Mouse (Mus musculus) forebrain, embryonic 13.5 days (tissue): ENCODE results near the gene C2cd2l. TPM values are rescaled to one million over a fixed set of nuclear protein-coding genes. Genes with fewer than 3 reads are reported as not detected.
A peak's percentile ranks its signal among the peaks of the same experiment; 100 is the strongest.
"Not testable (repeated sequence)": the region's sequence is repeated elsewhere in the genome, so short reads cannot be mapped to it uniquely, and the experiment has no call there.

Source experiments
- ATAC-seq: fragments of 200-750 bp; cut with Nextera tagmentation; 2 replicates; pipeline ENCODE4 v1.8.0; 2017
- H3K27ac ChIP-seq: fragments of 300-500 bp; sonication (generic); 2 replicates; pipeline ENCODE4 v1.5.1; 2015; ENCODE audit warnings: inconsistent platforms, mild to moderate bottlenecking, moderate library complexity
- H3K27me3 ChIP-seq: fragments of 300-500 bp; sonication (generic); 2 replicates; pipeline ENCODE4 v1.6.1; 2015; ENCODE audit warnings: mild to moderate bottlenecking, inconsistent platforms
- H3K36me3 ChIP-seq: fragments of 300-500 bp; sonication (generic); 2 replicates; pipeline ENCODE4 v1.6.1; 2015; ENCODE audit warnings: mild to moderate bottlenecking, inconsistent platforms; ENCODE audit not compliant: poor library complexity, severe bottlenecking
- H3K4me1 ChIP-seq: fragments of 300-500 bp; sonication (generic); 2 replicates; pipeline ENCODE4 v1.6.1; 2015; ENCODE audit warnings: inconsistent platforms
- H3K4me2 ChIP-seq: fragments of 300-500 bp; sonication (generic); 2 replicates; pipeline ENCODE4 v1.6.1; 2015; ENCODE audit warnings: inconsistent platforms, mild to moderate bottlenecking, moderate library complexity
- H3K4me3 ChIP-seq: fragments of 300-500 bp; sonication (generic); 2 replicates; pipeline ENCODE4 v1.5.1; 2015; ENCODE audit warnings: mild to moderate bottlenecking, inconsistent platforms
- H3K9ac ChIP-seq: fragments of 300-500 bp; sonication (generic); 2 replicates; pipeline ENCODE4 v1.6.1; 2015; ENCODE audit warnings: mild to moderate bottlenecking, inconsistent platforms
- H3K9me3 ChIP-seq: fragments of 300-500 bp; sonication (generic); replicated peaks from 2 replicates; pipeline ENCODE4 v1.6.1; 2016; ENCODE audit warnings: inconsistent platforms
- WGBS: fragments of 180-500 bp; shearing (Covaris S2); methylation state at CpG from one replicate; pipeline ENCODE4 v1.1.7; 2015; 5-methylcytosine and 5-hydroxymethylcytosine counted together
- polyA plus RNA-seq: library from polyadenylated mRNA; unstranded; fragments of >200 nt; fragmentation: Nextera tagmentation; extraction: Ambion mirVana; gene quantifications from 2 replicates; pipeline ENCODE4 v1.2.1, GENCODE M21; 2015

The C2cd2l gene
- polyA plus RNA-seq, 1 experiment from 2014 or later = 14.0 TPM

GRCm38 (mm10) chr9:44310750-44311135 lies 9.3 kb downstream of the C2cd2l start:
- no peak for ATAC-seq
- peaks cover 49% of the 10 kb centered on the region for H3K36me3 ChIP-seq
- no peak overlapping the region for H3K4me3 ChIP-seq
- WGBS = 31% methylated on average over 10 of the region's 10 CpGs
- H3K9ac ChIP-seq = no peak overlapping the region
- H3K4me2 ChIP-seq = no peak overlapping the region
- H3K27me3 ChIP-seq = no peaks in the 10 kb centered on the region
- H3K4me1 ChIP-seq = peaks cover 19% of the 10 kb centered on the region; the same call in 1 of the 2 replicates
- no peaks in the 10 kb centered on the region for H3K9me3 ChIP-seq
- H3K27ac ChIP-seq = no peak overlapping the region

- no peak overlapping the region for H3K9ac ChIP-seq
- no peak for ATAC-seq
- no peaks in the 10 kb centered on the region for H3K9me3 ChIP-seq
- 67% methylated on average over 3 of the region's 3 CpGs for WGBS
- H3K4me2 ChIP-seq = no peak overlapping the region
- H3K4me1 ChIP-seq = peaks cover 22% of the 10 kb centered on the region
- H3K27me3 ChIP-seq = no peaks in the 10 kb centered on the region
- H3K4me3 ChIP-seq = no peak overlapping the region
- peaks cover 39% of the 10 kb centered on the region for H3K36me3 ChIP-seq
- no peak overlapping the region for H3K27ac ChIP-seq
Observed at GRCm38 (mm10) chr9:44309756-44310155, 10.3 kb downstream of the C2cd2l start.

GRCm38 (mm10) chr9:44307248-44307647 lies 12.8 kb downstream of the C2cd2l start:
- H3K36me3 ChIP-seq = peaks cover 21% of the 10 kb centered on the region
- H3K4me2 ChIP-seq = no peak overlapping the region
- no peaks in the 10 kb centered on the region for H3K27me3 ChIP-seq
- no peak overlapping the region for H3K9ac ChIP-seq
- no peak overlapping the region for H3K4me3 ChIP-seq
- peaks cover 28% of the 10 kb centered on the region for H3K4me1 ChIP-seq
- H3K9me3 ChIP-seq = no peaks in the 10 kb centered on the region
- ATAC-seq = no peak
- WGBS = 88% methylated on average over 2 of the region's 2 CpGs
- H3K27ac ChIP-seq = no peak overlapping the region

GRCm38 (mm10) chr9:44306532-44306931 lies 13.6 kb downstream of the C2cd2l start:
- ATAC-seq = no peak
- H3K27ac ChIP-seq = no peak overlapping the region
- H3K27me3 ChIP-seq = no peaks in the 10 kb centered on the region
- H3K4me2 ChIP-seq = no peak overlapping the region
- H3K9me3 ChIP-seq = no peaks in the 10 kb centered on the region
- H3K4me3 ChIP-seq = no peak overlapping the region
- peaks cover 24% of the 10 kb centered on the region for H3K4me1 ChIP-seq
- H3K36me3 ChIP-seq = peaks cover 25% of the 10 kb centered on the region
- 90% methylated on average over 6 of the region's 6 CpGs for WGBS
- H3K9ac ChIP-seq = no peak overlapping the region

- H3K9ac ChIP-seq = peak within 1 kb of the TSS; percentile 95
- no peaks in the 10 kb centered on the region for H3K27me3 ChIP-seq
- peak; percentile 100 for ATAC-seq
- WGBS = under 1% methylated on average over 54 of the region's 54 CpGs
- H3K36me3 ChIP-seq = peaks cover 27% of the 10 kb centered on the region
- H3K4me3 ChIP-seq = peak within 1 kb of the TSS; percentile 98
- peak within 1 kb of the TSS; percentile 87 for H3K4me2 ChIP-seq
- H3K9me3 ChIP-seq = no peaks in the 10 kb centered on the region
- H3K27ac ChIP-seq = peak within 1 kb of the TSS; percentile 74
- H3K4me1 ChIP-seq = peaks cover 15% of the 10 kb centered on the region
Observed at GRCm38 (mm10) chr9:44305466-44306079, 14.5 kb downstream of the C2cd2l start, which contains the start of gene Hinfp. Gene Hinfp, minus strand, starts transcription at chr9:44305671.

GRCm38 (mm10) chr9:44300001-44300400 lies 20.1 kb downstream of the C2cd2l start:
- H3K27ac ChIP-seq, H3K4me2 ChIP-seq, H3K9me3 ChIP-seq, ATAC-seq, H3K4me3 ChIP-seq, H3K9ac ChIP-seq, H3K27me3 ChIP-seq: not testable (repeated sequence)
- WGBS = 95% methylated on average over 3 of the region's 3 CpGs
- Histone ChIP-seq H3K4me1 (peaks cover 14% of the 10 kb centered on the region), H3K36me3 (peaks cover 77% of the 10 kb centered on the region)

GRCm38 (mm10) chr9:44292490-44292889 lies 27.6 kb downstream of the C2cd2l start:
- Histone ChIP-seq H3K9ac (no peak overlapping the region), H3K4me1 (peaks cover 12% of the 10 kb centered on the region), H3K36me3 (peaks cover 70% of the 10 kb centered on the region), H3K9me3 (no peaks in the 10 kb centered on the region), H3K27me3 (no peaks in the 10 kb centered on the region), H3K27ac (no peak overlapping the region), H3K4me3 (no peak overlapping the region), H3K4me2 (no peak overlapping the region)
- 67% methylated on average over 3 of the region's 3 CpGs for WGBS
- no peak for ATAC-seq

- no peaks in the 10 kb centered on the region for H3K9me3 ChIP-seq
- ATAC-seq = no peak
- peaks cover 28% of the 10 kb centered on the region for H3K4me1 ChIP-seq
- peak overlapping the region; percentile 92 for H3K4me2 ChIP-seq
- WGBS = 5% methylated on average over 11 of the region's 11 CpGs
- peak overlapping the region; percentile 85 for H3K9ac ChIP-seq
- H3K36me3 ChIP-seq = peaks cover 41% of the 10 kb centered on the region
- peak overlapping the region; percentile 76 for H3K4me3 ChIP-seq
- H3K27ac ChIP-seq = no peak overlapping the region
- H3K27me3 ChIP-seq = no peaks in the 10 kb centered on the region
Observed at GRCm38 (mm10) chr9:44288959-44289291, 31.2 kb downstream of the C2cd2l start.

GRCm38 (mm10) chr9:44288076-44288958 lies 31.8 kb downstream of the C2cd2l start, which contains the start of gene Abcg4:
Gene Abcg4, minus strand, starts transcription at chr9:44288615.
- Histone ChIP-seq H3K9me3 (no peaks in the 10 kb centered on the region), H3K27me3 (no peaks in the 10 kb centered on the region), H3K9ac (peak within 1 kb of the TSS; percentile 85), H3K27ac (peak within 1 kb of the TSS; percentile 14), H3K36me3 (peaks cover 39% of the 10 kb centered on the region), H3K4me2 (peak within 1 kb of the TSS; percentile 92), H3K4me1 (peaks cover 28% of the 10 kb centered on the region), H3K4me3 (peak within 1 kb of the TSS; percentile 76)
- ATAC-seq = peak; percentile 62
- under 1% methylated on average over 38 of the region's 38 CpGs for WGBS

- no peaks in the 10 kb centered on the region for H3K9me3 ChIP-seq
- H3K4me3 ChIP-seq = peak overlapping the region; percentile 76
- peaks cover 28% of the 10 kb centered on the region for H3K4me1 ChIP-seq
- no peaks in the 10 kb centered on the region for H3K27me3 ChIP-seq
- peaks cover 34% of the 10 kb centered on the region for H3K36me3 ChIP-seq
- H3K9ac ChIP-seq = peak overlapping the region; percentile 85
- H3K27ac ChIP-seq = peak overlapping the region; percentile 14
- whole genome bisulfite sequencing = under 1% methylated on average over 43 of the region's 47 CpGs
- peak; percentile 67 for ATAC-seq
- peak overlapping the region; percentile 92 for H3K4me2 ChIP-seq
Observed at GRCm38 (mm10) chr9:44287401-44288075, 32.5 kb downstream of the C2cd2l start.

- peak overlapping the region; percentile 85 for H3K9ac ChIP-seq
- peaks cover 30% of the 10 kb centered on the region for H3K36me3 ChIP-seq
- peaks cover 28% of the 10 kb centered on the region for H3K4me1 ChIP-seq
- no peaks in the 10 kb centered on the region for H3K27me3 ChIP-seq
- H3K4me3 ChIP-seq = peak overlapping the region; percentile 76
- peak overlapping the region; percentile 14; the same call in 1 of the 2 replicates for H3K27ac ChIP-seq
- H3K9me3 ChIP-seq = no peaks in the 10 kb centered on the region
- WGBS = 4% methylated on average over 11 of the region's 11 CpGs
- ATAC-seq = peak; percentile 36; the same call in 1 of the 2 replicates
- peak overlapping the region; percentile 92 for H3K4me2 ChIP-seq
Observed at GRCm38 (mm10) chr9:44287003-44287400, 33.1 kb downstream of the C2cd2l start.
